Mouse (Mus musculus): ENCODE data around the gene Gsc. TPM values are rescaled to one million over a fixed set of nuclear protein-coding genes. Genes with fewer than 3 reads are reported as not detected.
"Not testable (repeated sequence)": the region's sequence is repeated elsewhere in the genome, so short reads cannot be mapped to it uniquely, and the experiment has no call there.

Gene Gsc
- total RNA-seq, 1 experiment from 2014 or later: not detected

DNA sequence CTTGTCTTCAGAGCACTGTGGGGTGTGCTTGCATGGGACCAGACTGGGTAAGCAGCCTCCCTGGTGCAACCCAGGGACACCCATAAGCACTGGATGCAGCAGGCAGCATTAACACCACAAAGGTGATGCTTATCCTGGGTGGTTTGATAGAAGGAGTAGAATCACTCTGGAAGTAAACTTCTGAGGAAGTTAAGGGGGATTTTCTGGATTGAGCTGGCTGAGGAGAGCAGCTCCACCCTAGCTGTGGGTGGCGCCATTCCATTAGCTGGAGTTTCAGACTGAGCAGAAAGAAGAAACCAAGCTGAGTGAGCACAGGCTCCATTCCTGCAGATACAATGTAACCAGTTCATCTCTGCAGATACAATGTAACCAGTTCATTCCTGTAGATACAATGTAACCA, 20.1 kb downstream of the Gsc start:
- no peak for DNase-seq

DNA sequence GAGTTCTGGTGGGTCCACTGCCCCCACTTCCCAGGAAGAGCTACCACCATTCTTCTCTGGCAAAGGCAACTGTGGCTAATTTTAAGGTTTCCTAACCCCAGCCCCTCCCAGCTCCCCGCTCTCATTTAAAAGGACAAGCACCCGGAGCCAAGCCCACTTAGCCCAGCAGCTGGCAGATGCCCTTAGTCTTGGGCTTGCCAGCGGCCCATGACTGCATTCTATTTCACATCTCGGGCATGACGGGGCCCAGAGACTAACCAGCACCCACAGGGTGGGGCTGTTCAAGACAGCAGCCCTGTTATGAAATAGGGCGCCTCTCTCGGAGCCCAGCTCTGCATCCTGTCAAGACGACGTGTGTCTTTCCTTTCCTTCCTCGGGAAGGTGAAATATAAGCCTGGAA, 22.9 kb downstream of the Gsc start:
- no peak for DNase-seq

DNA sequence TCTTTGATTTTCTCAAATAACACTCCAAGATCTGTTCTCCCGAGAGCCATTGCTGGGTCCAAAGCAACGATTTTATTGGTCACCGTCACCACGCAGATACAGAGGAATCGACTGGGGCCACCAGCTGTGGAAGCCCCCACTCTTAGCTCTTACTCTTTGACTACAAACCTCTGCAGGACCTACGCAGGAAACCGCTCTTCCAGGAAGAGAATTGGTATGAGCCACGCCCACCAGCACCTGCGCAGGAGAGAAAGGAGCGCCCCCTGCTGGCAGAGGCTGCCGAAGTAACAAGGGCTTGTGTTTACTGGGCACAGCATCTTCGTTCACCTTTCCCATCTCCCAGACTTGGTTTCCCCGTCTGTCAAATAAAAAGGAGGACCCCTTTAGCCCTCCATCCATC, 25.0 kb downstream of the Gsc start:
- DNase-seq: peak; percentile 70

DNA sequence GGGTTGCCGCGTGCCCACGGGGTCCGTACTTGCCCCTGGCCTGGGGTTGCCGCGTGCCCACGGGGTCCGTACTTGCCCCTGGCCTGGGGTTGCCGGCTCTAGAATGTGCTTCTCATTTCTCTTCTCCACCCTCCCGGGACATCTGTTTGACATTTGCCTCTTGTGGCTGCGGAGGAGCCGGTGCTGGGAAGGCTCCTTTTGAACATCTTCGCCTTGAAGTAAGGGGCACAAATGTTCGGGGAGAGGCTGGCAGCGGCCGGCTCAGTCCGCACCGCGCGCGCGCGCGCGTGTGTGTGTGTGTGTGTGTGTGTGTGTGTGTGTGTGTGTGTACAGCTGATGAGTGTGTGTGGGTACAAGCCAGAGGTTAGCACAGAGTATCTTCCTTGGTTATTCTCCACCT, 26.1 kb downstream of the Gsc start:
- not testable (repeated sequence) for DNase-seq

DNA sequence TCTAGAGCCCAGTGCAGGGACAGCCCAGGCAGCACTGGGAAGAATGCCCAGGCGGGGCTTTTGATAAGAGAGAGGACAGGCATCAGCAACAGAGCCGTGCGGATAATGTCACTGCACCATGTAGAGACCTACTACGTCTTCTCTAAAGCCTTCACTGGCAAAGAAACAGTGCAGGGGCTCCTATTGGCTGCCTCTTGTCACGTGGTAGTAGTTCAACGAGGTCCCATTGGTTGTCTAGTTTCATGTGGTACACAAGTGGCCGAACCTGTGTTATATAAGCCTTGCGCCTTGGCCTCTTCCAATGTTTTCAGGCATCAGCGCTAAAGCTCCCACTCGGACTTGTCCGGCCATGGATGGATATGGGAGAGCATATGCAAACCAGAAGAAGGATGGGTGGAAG, 29.4 kb downstream of the Gsc start:
- no peak for DNase-seq

DNA sequence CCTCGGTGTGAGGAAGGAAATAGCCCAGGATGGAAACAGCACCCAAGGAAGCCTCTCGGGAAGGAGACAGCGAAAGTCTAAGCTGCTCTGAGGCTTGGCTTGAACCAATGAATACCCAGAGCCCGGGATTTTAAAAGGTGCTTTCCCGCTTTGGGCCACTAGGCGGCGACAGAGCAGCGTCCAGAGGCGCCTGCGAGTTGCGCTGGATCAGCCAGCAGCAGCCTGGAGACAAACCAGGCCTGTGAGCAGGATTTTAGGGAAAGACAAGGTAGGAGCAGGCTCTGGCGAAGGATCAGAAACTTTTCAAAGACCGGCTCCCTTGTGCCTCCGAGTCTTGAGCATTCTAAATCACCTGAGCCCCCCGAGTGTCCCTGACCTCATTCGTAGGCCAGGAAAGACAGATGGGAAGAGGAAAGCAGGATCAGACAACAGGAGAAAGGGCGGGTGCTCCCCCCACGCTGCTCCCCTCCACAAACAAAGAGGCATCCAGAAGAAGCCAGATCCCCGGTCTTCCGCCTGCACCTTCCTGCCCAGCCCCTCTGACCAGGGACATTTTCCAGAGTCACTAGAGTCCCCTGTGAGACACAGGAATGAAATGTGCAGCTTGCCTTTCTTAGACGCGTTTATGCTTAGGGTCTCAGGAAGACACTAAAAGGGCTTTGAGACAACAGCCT, 32.9 kb downstream of the Gsc start:
- DNase-seq: peak; percentile 84

DNA sequence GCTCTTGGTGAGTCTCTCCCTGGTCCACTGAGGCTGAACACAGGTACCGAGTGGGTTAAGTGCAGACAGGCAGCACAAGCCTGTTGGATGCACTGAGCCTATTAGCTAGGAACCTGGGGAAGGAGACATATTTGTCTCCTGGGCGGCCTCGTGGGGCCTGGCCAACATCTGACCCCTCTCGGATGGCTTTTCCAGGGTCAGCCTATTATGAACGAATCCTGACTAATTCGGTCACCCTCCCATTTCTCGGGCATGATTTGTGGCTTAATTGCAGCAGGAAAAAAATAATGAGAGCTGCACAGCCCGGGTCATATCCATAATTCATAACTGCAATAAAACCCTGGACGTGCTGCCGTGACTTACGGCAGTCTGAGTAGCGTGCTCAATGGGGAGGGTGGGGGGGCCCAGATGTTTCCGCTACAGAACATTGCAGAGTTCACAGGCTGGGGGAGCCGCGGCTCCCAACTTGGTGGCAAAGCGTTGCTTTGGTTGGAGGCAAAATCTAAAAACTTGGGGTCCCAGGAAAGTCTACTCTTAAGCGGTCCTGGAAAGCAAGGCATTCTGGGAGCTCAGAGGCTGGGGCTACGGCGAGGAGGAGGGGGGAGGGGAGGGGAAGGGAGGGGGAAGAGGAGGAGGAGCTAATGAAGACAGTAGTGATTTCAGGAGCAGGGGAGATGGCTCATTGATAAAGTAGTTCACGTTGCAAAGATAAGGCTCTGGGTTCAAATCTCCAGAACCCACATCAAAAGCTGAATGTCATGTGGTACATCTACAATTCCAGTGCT, 39.0 kb downstream of the Gsc start:
- no peak for DNase-seq

DNA sequence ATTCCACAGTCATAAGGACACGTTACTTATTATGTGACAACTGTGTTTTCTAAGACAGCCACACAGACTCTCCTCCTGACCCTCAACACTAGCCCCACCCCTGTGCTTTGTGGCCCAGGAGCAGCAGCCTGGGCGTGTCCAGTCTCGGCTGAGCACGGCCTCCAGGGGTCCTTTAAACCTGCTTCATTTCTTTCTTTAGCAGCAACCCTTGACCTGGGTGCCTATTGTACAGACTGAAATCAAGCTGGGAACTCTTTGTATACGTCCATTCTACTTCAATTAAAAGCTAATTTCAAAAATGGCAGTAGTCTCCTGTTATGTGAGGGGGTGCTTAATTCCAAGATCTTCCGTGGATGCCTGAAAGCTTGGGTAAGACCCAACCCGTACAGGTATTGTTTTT, 39.9 kb downstream of the Gsc start:
- no peak for DNase-seq

DNA sequence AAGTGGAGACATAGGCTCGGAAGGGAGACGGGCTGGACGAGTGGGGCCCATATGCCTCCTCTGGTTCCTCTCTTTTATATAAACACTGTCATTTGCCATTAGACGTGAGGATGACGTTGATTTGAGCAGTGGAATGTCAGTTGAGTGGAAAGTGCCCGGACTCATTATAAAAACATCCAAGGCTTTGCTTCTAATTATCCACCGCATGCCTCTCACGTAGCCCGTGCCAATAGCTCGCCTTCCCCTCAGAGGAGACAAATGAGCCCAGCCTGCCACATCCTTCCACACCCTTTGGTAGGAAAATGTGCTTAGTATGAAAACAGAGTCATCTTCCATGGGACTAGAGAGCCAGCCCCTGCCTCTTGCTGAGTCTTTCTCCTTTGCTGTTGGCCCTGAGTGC, 41.8 kb downstream of the Gsc start:
- DNase-seq: no peak

DNA sequence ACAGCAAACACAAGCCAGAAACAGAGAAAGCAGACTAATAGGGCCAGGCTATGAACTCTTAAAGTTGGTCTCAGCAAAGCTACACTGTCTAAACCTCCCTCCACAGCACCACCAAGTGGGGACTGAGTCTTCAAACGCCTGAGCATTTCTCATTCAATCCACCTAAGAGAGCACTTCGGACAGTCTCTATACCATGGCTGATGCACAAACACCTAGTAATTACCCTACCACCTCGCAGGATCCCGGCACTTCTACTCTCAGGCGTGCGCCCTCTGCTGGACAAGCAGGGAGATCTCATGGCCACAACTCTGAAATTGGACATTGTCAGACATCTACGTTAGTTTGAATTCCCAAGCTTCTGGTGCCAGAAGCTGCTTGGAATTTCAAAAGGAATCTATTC, 46.2 kb downstream of the Gsc start:
- peak; percentile 38 for DNase-seq

DNA sequence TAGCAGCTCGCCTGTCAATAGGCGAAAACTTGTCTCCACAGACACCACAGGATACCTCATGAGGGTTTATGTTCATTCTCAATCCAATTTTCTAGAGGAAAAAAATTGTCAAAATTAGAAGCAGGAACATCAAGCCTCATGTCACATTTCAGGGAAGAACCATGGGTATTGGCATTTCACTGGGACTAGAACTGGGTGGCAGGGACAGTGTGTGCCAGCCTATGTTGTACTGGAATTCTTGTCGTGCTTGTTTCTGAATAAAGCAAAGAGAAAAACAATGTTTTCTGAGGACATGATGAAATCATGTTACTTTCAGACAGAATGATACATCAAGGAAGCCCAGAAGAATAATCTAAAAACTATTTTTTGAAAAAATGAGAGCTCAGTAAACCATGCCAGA, 47.5 kb downstream of the Gsc start:
- DNase-seq: no peak

DNA sequence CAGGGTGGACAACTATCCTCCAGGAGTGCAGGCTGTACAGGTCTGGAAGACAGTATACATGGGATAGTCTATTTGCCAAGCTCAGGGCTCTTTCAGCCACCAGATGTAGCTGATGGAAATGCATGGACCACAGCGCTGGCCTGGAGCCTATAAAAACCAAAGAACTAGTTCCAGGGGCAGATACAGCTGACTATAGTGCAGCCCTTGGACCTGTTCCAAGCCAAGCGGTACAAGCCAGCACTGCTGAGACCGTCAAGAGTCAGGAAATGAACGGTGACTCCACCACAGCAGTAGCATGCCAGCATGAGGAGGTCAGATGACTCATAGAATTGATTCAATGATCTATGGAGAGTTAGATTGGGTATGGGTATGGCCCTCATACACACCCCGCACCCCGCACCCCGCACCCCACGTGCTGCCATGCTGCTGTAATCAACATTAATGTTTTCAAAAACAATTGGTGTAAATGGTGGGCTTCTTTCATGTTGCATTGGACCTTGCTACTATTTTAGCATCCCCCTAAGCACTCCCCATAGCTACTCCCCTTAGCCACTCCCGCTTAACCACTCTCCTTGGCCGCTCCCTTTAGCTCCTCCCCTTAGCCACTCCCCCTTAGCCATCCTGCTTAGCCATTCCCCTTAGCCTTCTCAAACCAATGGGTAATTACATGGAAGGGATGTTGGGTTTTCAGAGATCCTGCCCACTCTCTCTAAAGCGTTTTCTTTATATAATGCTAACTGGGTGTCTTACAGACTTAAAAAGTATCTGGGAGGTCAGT, 50.3 kb downstream of the Gsc start:
- peak; percentile 47 for DNase-seq

Other genes with a start within 250 kb of the Gsc start
- 2.6 TPM in 2 replicates for gene Serpina3g, start 237.1 kb downstream of the Gsc start, total RNA-seq (2021)
- gene Serpina3i, start 210.2 kb downstream of the Gsc start, total RNA-seq (2021): not detected in 2 replicates
- gene Serpina3j, start 158.8 kb downstream of the Gsc start, total RNA-seq (2021): not detected in 2 replicates
- 1.2 and 103 TPM in 2 replicates for gene Serpina3k, start 134.8 kb downstream of the Gsc start, total RNA-seq (2021)
- gene Serpina3m, start 134.8 kb downstream of the Gsc start, total RNA-seq (2021): 0.64 and 8.5 TPM in 2 replicates
- 3.0 and 8.9 TPM in 2 replicates for gene Serpina3n, start 66.6 kb downstream of the Gsc start, total RNA-seq (2021)